Mouse (Mus musculus) frontal cortex, adult 2 months (tissue): ENCODE measurements around the gene Vgll4. TPM values are rescaled to one million over a fixed set of nuclear protein-coding genes. Genes with fewer than 3 reads are reported as not detected.

Source experiments
- DNase-seq, 2 experiments: peaks; one replicate each; pipeline ENCODE4 v3.0.0; 2022; ENCODE audit warnings: low spot score in 1 of 2; ENCODE audit errors: extremely low spot score in 1 of 2
- polyA plus RNA-seq: library from polyadenylated mRNA; depleted of rRNA; stranded (reverse); fragments of >200 nt; gene quantifications from 2 replicates; pipeline ENCODE4 v1.2.3, GENCODE M21; 2012; rRNA removed

The Vgll4 gene
- 33.5 and 37.6 TPM in 2 replicates for polyA plus RNA-seq

GRCm38 (mm10) chr6:114969213-114970120 is at the start of gene Vgll4:
Gene Vgll4 (minus strand): TSS chr6:114969994.
- peak; percentile 47 to 73 for DNase-seq

GRCm38 (mm10) chr6:115015461-115015860 is 45.7 kb upstream of the Vgll4 start:
- no peak for DNase-seq

- no peak for DNase-seq
Observed at GRCm38 (mm10) chr6:115013574-115013973, 43.8 kb upstream of the Vgll4 start.

- DNase-seq = no peak
Observed at GRCm38 (mm10) chr6:115011792-115012191, 42.0 kb upstream of the Vgll4 start.

- DNase-seq = no peak
Observed at GRCm38 (mm10) chr6:115010815-115011214, 41.0 kb upstream of the Vgll4 start.

GRCm38 (mm10) chr6:115010304-115010703 is 40.5 kb upstream of the Vgll4 start:
- no peak for DNase-seq

- peak in 1 of 2 experiments; percentile 88 for DNase-seq
Observed at GRCm38 (mm10) chr6:115007728-115008127, 37.9 kb upstream of the Vgll4 start.

GRCm38 (mm10) chr6:115006948-115007347 is 37.2 kb upstream of the Vgll4 start:
- DNase-seq = no peak

GRCm38 (mm10) chr6:115006065-115006464 is 36.3 kb upstream of the Vgll4 start:
- no peak for DNase-seq

GRCm38 (mm10) chr6:115005351-115005890 is 35.6 kb upstream of the Vgll4 start:
- peak; percentile 57 to 76 for DNase-seq

- peak; percentile 67 to 76 for DNase-seq
Observed at GRCm38 (mm10) chr6:115004636-115005035, 34.8 kb upstream of the Vgll4 start.

- no peak for DNase-seq
Observed at GRCm38 (mm10) chr6:114998374-114999031, 28.7 kb upstream of the Vgll4 start.

GRCm38 (mm10) chr6:114997471-114997870 is 27.7 kb upstream of the Vgll4 start:
- DNase-seq = no peak

- DNase-seq = no peak
Observed at GRCm38 (mm10) chr6:114996910-114997309, 27.1 kb upstream of the Vgll4 start.

GRCm38 (mm10) chr6:114994079-114994478 is 24.3 kb upstream of the Vgll4 start:
- DNase-seq = no peak

GRCm38 (mm10) chr6:114993659-114994058 is 23.9 kb upstream of the Vgll4 start:
- peak; percentile 70 to 72 for DNase-seq

- no peak for DNase-seq
Observed at GRCm38 (mm10) chr6:114991909-114992308, 22.1 kb upstream of the Vgll4 start.

GRCm38 (mm10) chr6:114988619-114988980 is 18.8 kb upstream of the Vgll4 start:
- no peak for DNase-seq

GRCm38 (mm10) chr6:114987966-114988618 is 18.3 kb upstream of the Vgll4 start:
- no peak for DNase-seq

- no peak for DNase-seq
Observed at GRCm38 (mm10) chr6:114982671-114983070, 12.9 kb upstream of the Vgll4 start.

- no peak for DNase-seq
Observed at GRCm38 (mm10) chr6:114979715-114980114, 9.9 kb upstream of the Vgll4 start.
